Mouse (Mus musculus): Measurements from ENCODE around the gene Mvb12b.
A peak's percentile ranks its signal among the peaks of the same experiment; 100 is the strongest.

Mvb12b gene

GRCm38 (mm10) chr2:33718561-33718960 is 169.2 kb downstream of the Mvb12b start:
- DNase-seq, result no peak

DNA sequence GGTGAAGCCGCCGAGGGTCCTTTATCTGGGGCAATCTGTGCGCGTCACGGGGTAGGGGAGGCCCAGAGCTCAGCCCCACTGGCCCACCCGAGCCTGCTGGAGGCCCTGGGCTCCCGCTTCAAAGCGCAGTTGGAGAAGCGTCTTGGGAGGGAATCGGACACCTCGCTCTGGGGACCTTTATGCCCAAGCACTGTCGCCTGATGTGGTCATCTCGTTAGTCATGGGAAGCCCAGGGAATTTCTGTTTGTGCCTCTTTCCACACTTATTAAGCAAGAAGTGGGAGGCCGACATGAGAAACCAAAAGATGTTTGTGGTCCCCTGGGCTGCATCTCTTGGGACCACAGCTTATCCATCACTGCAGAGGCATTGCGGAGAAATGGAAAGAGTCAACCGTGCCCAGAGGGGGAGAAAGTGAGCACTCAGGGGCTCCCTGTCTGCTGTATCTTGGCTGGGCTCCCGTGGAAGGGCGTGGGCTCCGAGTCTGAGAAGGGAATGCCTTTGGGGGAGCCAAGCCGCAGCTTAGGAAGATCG is 169.9 kb downstream of the Mvb12b start:
- no peak for DNase-seq

- no peak for DNase-seq
Observed at GRCm38 (mm10) chr2:33717378-33717777, 170.4 kb downstream of the Mvb12b start.

GRCm38 (mm10) chr2:33716878-33717277 is 170.9 kb downstream of the Mvb12b start:
- no peak for DNase-seq

- DNase-seq, result no peak
Observed at GRCm38 (mm10) chr2:33714932-33715331, 172.8 kb downstream of the Mvb12b start.

- no peak for DNase-seq
Observed at GRCm38 (mm10) chr2:33713580-33714260, 174.0 kb downstream of the Mvb12b start.

DNA sequence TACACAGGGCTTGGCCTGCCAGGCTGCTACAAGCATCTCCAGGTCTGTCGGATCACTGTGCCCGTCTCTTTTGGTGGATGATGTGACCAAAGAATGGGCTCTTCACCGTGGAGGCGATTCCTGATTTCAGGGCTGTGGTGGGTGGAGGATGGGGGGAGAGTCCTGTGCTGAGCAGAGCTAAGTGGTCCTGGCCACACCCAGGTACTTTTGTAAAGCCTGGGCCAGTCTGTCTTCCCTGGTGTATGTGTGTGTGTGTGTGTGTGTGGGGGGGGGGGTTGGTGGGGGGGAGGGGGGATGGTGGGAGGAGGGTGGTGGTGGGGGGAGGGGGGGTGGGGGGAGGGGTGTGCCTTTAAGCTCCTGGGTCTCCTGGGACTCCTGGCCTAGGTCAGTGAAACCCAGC is 174.9 kb downstream of the Mvb12b start:
- DNase-seq, result no peak

- no peak for DNase-seq
Observed at GRCm38 (mm10) chr2:33708831-33709230, 178.9 kb downstream of the Mvb12b start.

DNA sequence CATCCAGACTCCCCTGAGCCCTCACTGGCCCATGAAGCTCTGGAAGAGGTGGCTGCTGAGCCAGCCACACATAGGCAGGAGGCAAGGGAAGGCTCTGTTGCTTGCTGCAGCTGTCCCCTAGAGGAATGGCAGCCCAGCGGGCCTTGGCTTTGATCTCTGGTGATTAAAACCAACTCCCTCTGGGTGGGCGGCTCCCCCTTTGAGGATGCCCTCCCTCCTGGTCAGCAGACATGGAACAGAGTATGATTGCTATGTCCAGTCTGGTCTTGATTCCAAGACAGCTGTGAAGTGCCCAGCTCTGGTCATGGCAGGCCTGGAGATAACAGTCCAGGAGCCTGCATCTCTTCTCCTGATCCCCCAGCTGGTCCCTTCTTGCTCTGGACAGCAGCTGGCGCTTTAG is 179.7 kb downstream of the Mvb12b start:
- no peak for DNase-seq

GRCm38 (mm10) chr2:33706403-33706802 is 181.3 kb downstream of the Mvb12b start:
- DNase-seq, result peak; percentile 72

DNA sequence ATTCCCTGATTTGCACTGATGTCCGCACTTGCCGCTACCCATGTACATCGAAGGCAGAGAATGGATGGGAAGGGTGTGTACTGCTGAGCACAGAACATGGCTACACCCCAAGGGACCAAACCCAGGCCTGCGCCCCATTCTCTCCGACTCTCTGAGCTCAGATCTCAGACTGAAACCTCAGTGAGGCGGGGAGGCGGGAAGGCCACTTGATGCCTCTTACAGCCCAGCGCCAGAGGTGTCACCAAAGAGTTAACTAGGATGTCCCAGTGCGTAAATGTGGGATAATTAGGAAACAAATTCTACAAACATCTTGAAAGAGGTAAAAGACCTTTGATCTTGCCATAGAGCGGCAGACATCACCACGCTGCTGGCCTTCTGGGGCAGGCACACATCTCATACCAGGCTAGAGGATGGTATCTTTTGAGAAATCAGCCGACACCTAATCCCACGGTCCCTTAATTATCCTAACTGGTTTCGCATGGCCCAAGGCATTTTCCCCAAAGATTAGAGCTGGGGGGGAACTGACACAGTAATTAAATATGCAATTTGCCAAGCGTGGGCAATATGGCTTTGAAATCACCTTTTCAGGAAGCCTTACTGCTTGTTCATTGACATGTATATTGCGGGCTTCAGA is 181.9 kb downstream of the Mvb12b start:
- DNase-seq, result no peak

- DNase-seq, result peak; percentile 70
Observed at GRCm38 (mm10) chr2:33703286-33703685, 184.5 kb downstream of the Mvb12b start.

- DNase-seq, result peak; percentile 95
Observed at GRCm38 (mm10) chr2:33702705-33703104, 185.0 kb downstream of the Mvb12b start.

GRCm38 (mm10) chr2:33701446-33701815 is 186.3 kb downstream of the Mvb12b start:
- DNase-seq, result no peak

- no peak for DNase-seq
Observed at GRCm38 (mm10) chr2:33700581-33701445, 186.9 kb downstream of the Mvb12b start.

DNA sequence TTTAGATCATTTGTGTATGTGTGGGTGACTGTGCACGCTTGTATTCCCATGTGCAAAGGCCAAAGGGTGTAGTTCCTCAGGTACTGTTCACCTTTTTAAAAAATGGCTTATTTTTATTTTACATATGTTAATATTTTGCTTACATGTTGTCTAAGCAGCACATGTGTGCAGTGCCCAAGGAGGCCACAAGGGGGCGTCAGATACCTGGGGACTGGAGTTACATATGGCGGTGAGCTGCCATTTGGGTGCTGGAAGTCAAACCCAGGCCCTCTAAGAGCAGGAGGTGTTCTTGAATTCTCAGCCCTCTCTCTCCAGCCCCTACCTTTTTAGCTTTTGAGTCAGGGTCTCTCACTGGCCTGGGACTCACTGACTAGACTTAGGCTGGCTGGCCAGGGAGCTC is 188.8 kb downstream of the Mvb12b start:
- DNase-seq, result no peak

- no peak for DNase-seq
Observed at GRCm38 (mm10) chr2:33696428-33696827, 191.3 kb downstream of the Mvb12b start.

- no peak for DNase-seq
Observed at GRCm38 (mm10) chr2:33693931-33694330, 193.8 kb downstream of the Mvb12b start.

GRCm38 (mm10) chr2:33689880-33690462 is 197.8 kb downstream of the Mvb12b start:
- DNase-seq, result no peak

GRCm38 (mm10) chr2:33689155-33689879 is 198.4 kb downstream of the Mvb12b start:
- no peak for DNase-seq

GRCm38 (mm10) chr2:33683594-33683993 is 204.2 kb downstream of the Mvb12b start:
- DNase-seq, result no peak

- no peak for DNase-seq
Observed at GRCm38 (mm10) chr2:33683095-33683494, 204.7 kb downstream of the Mvb12b start.
